Mouse (Mus musculus): Measurements from ENCODE around the gene Gmppa.

The Gmppa gene

GRCm38 (mm10) chr1:75486561-75486960 lies 50.8 kb downstream of the Gmppa start:
- DNase-seq (ENCODE audit: low read depth, low spot score) = no peak

DNA sequence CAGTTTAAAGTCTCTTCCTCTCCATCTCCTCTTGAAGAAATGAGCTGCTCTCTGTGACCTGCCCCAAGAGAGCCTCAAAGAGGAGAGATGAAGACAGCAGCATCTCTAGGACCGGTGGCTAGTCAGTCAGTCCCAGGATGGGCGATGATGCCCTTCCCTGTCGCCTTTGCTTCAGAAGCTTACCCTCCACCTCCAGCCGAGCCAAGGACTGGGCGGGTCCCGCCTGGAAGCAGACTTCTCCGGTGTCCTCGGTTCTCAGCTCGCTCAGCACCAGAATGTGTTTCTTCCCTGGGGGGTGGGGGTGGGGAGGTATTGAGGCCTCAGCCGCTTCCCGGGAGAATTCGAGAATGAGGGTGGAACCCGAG lies 51.3 kb downstream of the Gmppa start:
- DNase-seq (ENCODE audit: low read depth, low spot score) = no peak

DNA sequence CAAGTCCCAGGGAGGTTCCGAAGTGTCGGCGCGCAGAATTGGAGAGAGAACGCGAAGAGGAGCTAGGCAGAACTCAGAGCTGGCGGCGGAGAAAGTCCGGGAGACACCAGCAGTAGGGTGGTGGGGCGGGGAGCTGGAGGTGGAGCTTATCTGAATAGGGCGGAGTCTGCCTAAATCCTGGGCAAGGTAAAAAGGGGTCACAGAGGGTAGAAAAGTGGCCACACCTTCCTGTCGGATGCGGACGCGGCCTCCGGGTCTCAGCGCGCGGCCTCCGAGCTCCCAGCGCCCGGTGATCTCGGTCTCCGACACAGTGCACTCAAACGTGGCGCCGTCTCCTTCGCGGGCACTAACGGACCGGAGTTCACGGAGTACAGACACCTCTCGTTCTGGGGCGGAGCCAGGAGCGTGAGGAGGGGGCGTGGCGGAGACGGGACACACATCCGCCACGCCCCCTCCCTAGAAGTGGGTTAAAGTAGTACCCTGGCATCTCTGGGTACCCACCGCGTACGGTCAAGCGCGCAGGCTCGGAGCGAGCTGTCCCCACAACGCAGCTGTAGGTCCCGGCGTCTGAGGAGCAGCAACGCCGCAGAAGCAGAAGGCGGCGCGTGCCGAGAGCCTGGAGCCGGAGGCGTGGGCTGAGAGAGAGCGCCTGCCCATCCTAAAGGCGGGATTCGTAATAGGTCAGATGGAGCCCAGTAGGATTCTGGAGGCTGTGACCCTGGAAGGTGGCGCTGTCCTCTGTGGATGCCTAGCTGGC lies 51.9 kb downstream of the Gmppa start:
- peak; percentile 69 for DNase-seq (ENCODE audit: low read depth, low spot score)

- no peak for DNase-seq (ENCODE audit: low read depth, low spot score)
Observed at GRCm38 (mm10) chr1:75490785-75491551, 55.2 kb downstream of the Gmppa start.

GRCm38 (mm10) chr1:75492579-75493170 lies 56.9 kb downstream of the Gmppa start:
- no peak for DNase-seq (ENCODE audit: low read depth, low spot score)
